Mouse (Mus musculus) E14TG2a.4 (cell line): ENCODE measurements around the gene Tab1.

Source experiments
- CTCF ChIP-seq: conservative IDR thresholded peaks from 2 replicates; pipeline ENCODE4 v1.5.1; 2014; ENCODE audit warnings: low read length
- POU5F1 ChIP-seq: IDR thresholded peaks from 2 replicates; pipeline ENCODE4 v1.6.1; 2014; ENCODE audit warnings: low read length, borderline replicate concordance

DNA sequence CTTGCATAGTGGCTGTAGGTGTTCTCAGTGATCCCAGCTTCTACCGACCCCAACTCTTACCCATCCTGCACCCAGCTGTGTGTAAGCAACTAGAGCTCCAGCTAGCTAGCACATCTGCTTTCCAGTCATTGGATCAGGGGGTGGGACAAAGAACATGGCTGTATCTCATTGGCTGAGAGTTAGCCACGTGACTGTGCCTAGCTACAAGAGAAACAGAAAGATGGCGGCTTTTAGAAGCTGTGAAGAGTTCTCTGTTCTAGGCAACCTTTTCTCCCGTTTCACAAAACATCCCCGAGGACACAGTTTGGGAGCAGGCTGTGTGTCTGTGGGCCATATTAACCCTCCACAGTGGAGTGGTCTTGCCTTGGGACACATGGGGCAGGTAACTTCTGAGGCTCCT, 17.7 kb upstream of the Tab1 start:
- no peak for TF ChIP-seq CTCF
- no peak for TF ChIP-seq POU5F1
